Mouse (Mus musculus) C2C12 (cell line): Measurements from ENCODE around the gene Ldb3.

Experiments
- CEBPB ChIP-seq: IDR thresholded peaks from one replicate; pipeline ENCODE4 v1.6.1; 2011; ENCODE audit warnings: low read depth, mild to moderate bottlenecking, control low read depth, moderate library complexity
- CTCF ChIP-seq: IDR thresholded peaks from one replicate; pipeline ENCODE4 v1.5.1; 2011; ENCODE audit not compliant: control insufficient read depth, insufficient read depth, insufficient read length
- MYOG ChIP-seq: IDR thresholded peaks from one replicate; pipeline ENCODE4 v1.6.1; 2011; ENCODE audit not compliant: control insufficient read depth, insufficient read length; ENCODE audit errors: extremely low read depth
- USF1 ChIP-seq: IDR thresholded peaks from one replicate; pipeline ENCODE4 v1.6.1; 2011; ENCODE audit warnings: low read depth, mild to moderate bottlenecking, control low read depth, moderate library complexity

DNA sequence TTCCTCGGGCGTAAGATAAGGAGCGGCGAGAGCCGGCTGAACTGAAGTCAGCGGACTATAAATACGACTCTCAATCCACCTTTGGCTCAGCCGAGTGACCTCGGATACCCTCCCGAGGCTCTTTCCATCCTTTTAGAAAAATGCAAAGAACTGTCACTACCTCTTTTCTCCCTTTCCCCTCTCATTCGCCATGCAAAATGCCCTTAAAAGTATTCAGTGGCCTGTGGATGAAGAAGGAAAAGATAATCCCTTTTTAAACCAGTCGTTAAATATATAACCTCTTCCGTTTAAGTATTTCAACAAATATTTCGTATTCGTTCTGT, 85.2 kb downstream of the Ldb3 start, which contains the start of gene Bmpr1a:
- no peak for TF ChIP-seq CEBPB
- no peak for TF ChIP-seq CTCF
- TF ChIP-seq USF1, result no peak
- TF ChIP-seq MYOG, result no peak
